Mouse (Mus musculus) embryonic facial prominence, embryonic 14.5 days (tissue): ENCODE measurements around the gene Fam89b. TPM values are rescaled to one million over a fixed set of nuclear protein-coding genes. Genes with fewer than 3 reads are reported as not detected.

Experiments
- ATAC-seq: fragments of 200-750 bp; cut with Nextera tagmentation; 2 replicates; pipeline ENCODE4 v1.8.0; 2017; ENCODE audit warnings: low read depth, moderate number of reproducible peaks, moderate TSS enrichment
- DNase-seq: peaks from one replicate; pipeline ENCODE4 v3.0.0-alpha.2; 2015; ENCODE audit warnings: low spot score
- H3K27ac ChIP-seq: fragments of 300-500 bp; sonication (generic); replicated peaks from 2 replicates; pipeline ENCODE4 v1.5.1; 2014; ENCODE audit warnings: low read depth, mild to moderate bottlenecking, low read length, moderate library complexity
- H3K27me3 ChIP-seq: fragments of 300-500 bp; sonication (generic); replicated peaks from 2 replicates; pipeline ENCODE4 v1.6.1; 2014; ENCODE audit warnings: low read length; ENCODE audit not compliant: control insufficient read depth, insufficient read depth
- H3K36me3 ChIP-seq: fragments of 300-500 bp; sonication (generic); 2 replicates; pipeline ENCODE4 v1.6.1; 2014; ENCODE audit warnings: low read length, mixed read lengths; ENCODE audit not compliant: control insufficient read depth, insufficient read depth
- H3K4me1 ChIP-seq: fragments of 300-500 bp; sonication (generic); 2 replicates; pipeline ENCODE4 v1.6.1; 2014; ENCODE audit warnings: antibody characterized with exemption, low read length; ENCODE audit not compliant: control insufficient read depth, insufficient read depth
- H3K4me2 ChIP-seq: fragments of 300-500 bp; sonication (generic); 2 replicates; pipeline ENCODE4 v1.6.1; 2014; ENCODE audit warnings: low read depth, mild to moderate bottlenecking, low read length, moderate library complexity, mixed read lengths
- H3K4me3 ChIP-seq: fragments of 300-500 bp; sonication (generic); 2 replicates; pipeline ENCODE4 v1.5.1; 2014; ENCODE audit warnings: low read depth, mild to moderate bottlenecking, low read length
- H3K9ac ChIP-seq: fragments of 300-500 bp; sonication (generic); 2 replicates; pipeline ENCODE4 v1.6.1; 2014; ENCODE audit warnings: low read depth, mild to moderate bottlenecking, low read length, moderate library complexity, mixed read lengths
- H3K9me3 ChIP-seq: fragments of 300-500 bp; sonication (generic); 2 replicates; pipeline ENCODE4 v1.6.1; 2016; ENCODE audit warnings: low read length; ENCODE audit not compliant: control insufficient read depth
- WGBS: fragments of 180-500 bp; shearing (Covaris S2); extraction: QIAGEN DNeasy Blood & Tissue Kit; methylation state at CpG from one replicate; pipeline ENCODE4 v1.1.7; 2014; 5-methylcytosine and 5-hydroxymethylcytosine counted together
- polyA plus RNA-seq: library from polyadenylated mRNA; unstranded; fragments of >200 nt; fragmentation: Nextera tagmentation; extraction: Ambion mirVana; gene quantifications from 2 replicates; pipeline ENCODE4 v1.2.1, GENCODE M21; 2014

Gene Fam89b
- polyA plus RNA-seq, 1 experiment from 2014 or later, result 101 TPM

- Histone ChIP-seq H3K4me3 (peak overlapping the region; percentile 66), H3K36me3 (no peaks in the 10 kb centered on the region), H3K4me1 (peaks cover 43% of the 10 kb centered on the region), H3K4me2 (peak overlapping the region; percentile 91), H3K27me3 (peaks cover 14% of the 10 kb centered on the region), H3K9ac (peak overlapping the region; percentile 86), H3K9me3 (no peaks in the 10 kb centered on the region), H3K27ac (peak overlapping the region; percentile 96)
- WGBS, result 3% methylated on average over 24 of the region's 32 CpGs
- ATAC-seq (peak; percentile 8), DNase-seq (no peak)
These were observed 12.8 kb upstream of the Fam89b start for GRCm38 (mm10) chr19:5742241-5742641.

DNA sequence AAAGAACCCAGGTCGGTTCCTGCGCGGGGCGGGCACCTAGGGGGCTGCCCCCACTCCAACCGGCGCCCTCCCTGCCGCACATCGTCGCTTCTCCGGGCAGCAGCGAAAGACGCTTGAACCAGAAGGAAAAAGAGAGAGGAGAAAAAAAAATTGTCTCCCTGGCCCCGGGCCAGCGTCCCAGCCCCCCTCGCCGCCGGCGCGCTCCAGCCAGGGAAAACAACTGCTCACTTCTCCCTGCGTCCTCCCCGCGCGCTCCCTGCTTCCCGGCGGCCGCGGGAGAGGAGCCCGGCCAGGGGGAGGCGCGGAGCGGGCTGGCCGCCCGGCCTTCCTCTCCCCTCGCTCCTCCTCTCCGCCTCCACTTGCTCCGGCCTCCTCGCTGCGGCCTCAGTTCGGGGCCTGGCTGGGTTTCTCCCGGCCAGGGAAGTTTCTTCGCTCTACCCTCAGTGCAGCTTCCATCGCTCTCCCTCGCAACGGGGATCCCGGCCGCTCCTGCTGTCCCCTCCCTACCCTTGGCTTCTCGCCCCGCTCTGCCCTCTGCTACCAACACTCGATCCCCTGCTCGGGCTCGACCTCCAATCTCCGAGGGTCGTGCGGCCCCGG is 12.3 kb upstream of the Fam89b start:
- H3K27me3 ChIP-seq, result peaks cover 14% of the 10 kb centered on the region
- ATAC-seq, result peak; percentile 89
- peak overlapping the region; percentile 91 for H3K4me2 ChIP-seq
- H3K4me1 ChIP-seq, result peaks cover 43% of the 10 kb centered on the region
- DNase-seq, result peak; percentile 92
- under 1% methylated on average over 28 of the region's 55 CpGs for WGBS
- peak overlapping the region; percentile 96 for H3K27ac ChIP-seq
- H3K9me3 ChIP-seq, result no peaks in the 10 kb centered on the region
- H3K9ac ChIP-seq, result peak overlapping the region; percentile 86
- peak overlapping the region; percentile 66 for H3K4me3 ChIP-seq
- no peaks in the 10 kb centered on the region for H3K36me3 ChIP-seq

DNA sequence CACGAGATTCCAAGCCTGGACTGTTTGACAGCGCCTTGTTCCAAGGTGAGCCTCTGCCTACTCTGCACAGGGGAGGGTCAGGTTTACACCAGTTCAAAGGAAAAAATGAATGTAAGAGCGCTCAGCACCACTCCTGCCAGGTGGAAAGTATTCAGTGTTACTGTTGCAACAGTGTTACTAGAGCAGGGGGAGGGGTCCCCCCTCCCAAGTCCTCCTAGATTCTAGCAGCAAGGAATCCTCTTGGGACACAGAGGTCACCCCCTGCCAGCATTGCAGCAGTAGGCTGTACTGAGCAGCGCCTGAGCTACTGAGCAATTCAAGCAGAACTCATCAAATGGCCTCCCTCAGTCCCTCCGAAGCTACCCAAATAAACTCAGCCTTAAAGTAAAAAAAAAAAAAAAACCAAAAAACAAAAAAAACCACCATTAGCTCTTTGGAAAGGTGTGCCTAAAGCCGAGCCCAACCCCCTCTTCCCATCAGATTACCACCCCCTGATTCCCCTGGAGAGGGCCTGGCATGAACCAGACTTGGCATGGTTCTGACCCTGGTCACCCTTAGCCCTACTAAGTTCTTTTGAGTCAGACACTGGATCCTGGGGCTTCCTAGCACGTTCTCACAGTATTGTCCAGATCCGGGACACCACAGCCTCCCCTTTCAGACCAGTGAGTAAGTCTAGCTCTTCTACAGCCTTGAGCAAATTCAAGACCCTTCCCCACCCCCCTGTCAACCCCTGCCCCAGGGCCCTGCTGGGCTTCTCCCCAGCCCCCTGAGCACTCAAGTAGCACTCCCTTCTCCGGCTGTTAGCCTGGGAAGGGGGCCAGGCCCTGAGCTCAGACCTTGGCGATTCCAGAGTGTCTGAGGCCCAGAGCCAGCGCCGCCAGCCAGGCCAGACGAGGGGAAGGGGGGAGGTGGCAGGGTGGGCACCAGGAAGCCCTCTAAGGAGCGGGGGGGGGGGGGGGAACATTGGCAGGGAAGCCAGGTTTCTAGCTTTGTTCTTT is 11.2 kb upstream of the Fam89b start, which contains the start of gene Ltbp3:
Gene Ltbp3, plus strand, starts transcription at position 585 of the 998 bp plus-strand sequence.
- peak within 1 kb of the TSS; percentile 96 for H3K27ac ChIP-seq
- DNase-seq (peak; percentile 86), ATAC-seq (peak; percentile 70)
- H3K36me3 ChIP-seq, result no peaks in the 10 kb centered on the region
- H3K9ac ChIP-seq, result peak within 1 kb of the TSS; percentile 86
- peak within 1 kb of the TSS; percentile 91 for H3K4me2 ChIP-seq
- peaks cover 5% of the 10 kb centered on the region for H3K27me3 ChIP-seq
- WGBS, result 14% methylated on average over 11 of the region's 14 CpGs
- H3K9me3 ChIP-seq, result no peaks in the 10 kb centered on the region
- peak within 1 kb of the TSS; percentile 66 for H3K4me3 ChIP-seq
- H3K4me1 ChIP-seq, result peaks cover 36% of the 10 kb centered on the region

GRCm38 (mm10) chr19:5739446-5739845 is 10.0 kb upstream of the Fam89b start:
- ATAC-seq (no peak), DNase-seq (no peak)
- WGBS, result 40% methylated on average over 2 of the region's 2 CpGs
- Histone ChIP-seq H3K27me3 (no peaks in the 10 kb centered on the region), H3K36me3 (no peaks in the 10 kb centered on the region), H3K4me3 (no peak overlapping the region), H3K4me2 (no peak overlapping the region), H3K9me3 (no peaks in the 10 kb centered on the region), H3K27ac (no peak overlapping the region), H3K4me1 (peaks cover 31% of the 10 kb centered on the region), H3K9ac (no peak overlapping the region)

- Histone ChIP-seq H3K4me3 (no peak overlapping the region), H3K9ac (no peak overlapping the region), H3K36me3 (peaks cover 5% of the 10 kb centered on the region; the same call in 1 of the 2 replicates), H3K4me2 (no peak overlapping the region), H3K27me3 (no peaks in the 10 kb centered on the region), H3K9me3 (no peaks in the 10 kb centered on the region), H3K4me1 (0 out of 2 replicates have a peak, but pooled peaks cover 7% of the 10 kb centered on the region), H3K27ac (no peak overlapping the region)
- 80% methylated on average over 9 of the region's 9 CpGs for WGBS
- ATAC-seq (no peak), DNase-seq (no peak)
These were observed 4.9 kb upstream of the Fam89b start for GRCm38 (mm10) chr19:5734325-5734724.

DNA sequence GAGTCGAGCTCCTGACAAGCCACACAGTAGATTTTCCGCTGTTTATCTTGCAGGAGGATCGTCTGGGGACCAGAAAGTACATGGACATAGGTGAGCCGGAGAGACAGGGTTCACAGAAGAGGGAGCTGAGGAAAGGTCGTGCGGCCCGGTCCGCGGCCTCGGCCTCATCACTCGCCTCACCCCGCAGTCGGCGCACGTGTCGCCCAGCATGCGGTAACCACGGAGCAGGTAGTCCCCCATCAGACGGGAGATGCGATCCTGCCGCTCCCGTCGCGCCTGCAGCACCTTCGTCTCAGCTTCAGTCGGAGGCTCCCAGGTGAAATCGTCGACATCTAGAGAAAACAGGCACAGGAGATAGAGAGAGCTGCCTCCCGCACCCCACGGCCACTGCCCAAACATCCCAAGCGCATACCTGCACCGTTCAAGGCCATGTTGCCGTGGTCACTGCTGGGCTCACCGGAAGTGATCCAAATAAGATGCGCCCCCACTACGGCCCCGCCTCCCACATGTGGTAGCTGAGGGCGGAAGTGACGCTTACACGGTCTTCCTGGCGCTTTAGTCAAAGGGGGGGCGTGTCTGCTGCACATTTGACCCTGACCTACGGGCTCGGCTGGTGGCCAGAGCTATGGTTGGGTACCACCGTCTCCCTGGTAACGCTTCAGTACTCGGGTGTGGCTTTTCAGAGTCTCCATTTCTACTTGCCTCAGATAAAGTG is 2.0 kb upstream of the Fam89b start:
- peak overlapping the region; percentile 73 for H3K9ac ChIP-seq
- peaks cover 11% of the 10 kb centered on the region; the same call in 1 of the 2 replicates for H3K36me3 ChIP-seq
- peak overlapping the region; percentile 93 for H3K4me2 ChIP-seq
- no peaks in the 10 kb centered on the region for H3K9me3 ChIP-seq
- WGBS, result under 1% methylated on average over 40 of the region's 47 CpGs
- peaks cover 27% of the 10 kb centered on the region for H3K4me1 ChIP-seq
- ATAC-seq (peak; percentile 84), DNase-seq (peak; percentile 98)
- no peaks in the 10 kb centered on the region for H3K27me3 ChIP-seq
- peak overlapping the region; percentile 98 for H3K4me3 ChIP-seq
- H3K27ac ChIP-seq, result no peak overlapping the region; the same call in 1 of the 2 replicates

GRCm38 (mm10) chr19:5730314-5731186 is 1.1 kb upstream of the Fam89b start:
- peak overlapping the region; percentile 73 for H3K9ac ChIP-seq
- peak overlapping the region; percentile 98 for H3K4me2 ChIP-seq
- WGBS, result 72% methylated on average over 29 of the region's 29 CpGs
- no peak for DNase-seq
- H3K9me3 ChIP-seq, result no peaks in the 10 kb centered on the region
- H3K4me1 ChIP-seq, result peaks cover 34% of the 10 kb centered on the region
- no peaks in the 10 kb centered on the region for H3K27me3 ChIP-seq
- ATAC-seq, result no peak
- no peak overlapping the region for H3K27ac ChIP-seq
- peak overlapping the region; percentile 98 for H3K4me3 ChIP-seq
- H3K36me3 ChIP-seq, result peaks cover 11% of the 10 kb centered on the region; the same call in 1 of the 2 replicates
